Mouse (Mus musculus) Muller cell, postnatal 12 days (primary cell): ENCODE measurements around the gene Tarsl2.

ENCODE experiments used
- DNase-seq: peaks from one replicate; pipeline ENCODE4 v3.0.0-alpha.2; 2015; ENCODE audit errors: inconsistent ontology term

Tarsl2 gene

GRCm38 (mm10) chr7:65644643-65645351 lies at the start of gene Tarsl2:
Tarsl2 (plus strand) TSS chr7:65644898.
- peak; percentile 99 for DNase-seq

GRCm38 (mm10) chr7:65606124-65606523 lies 38.6 kb upstream of the Tarsl2 start:
- peak; percentile 12 for DNase-seq

GRCm38 (mm10) chr7:65607003-65607402 lies 37.7 kb upstream of the Tarsl2 start:
- no peak for DNase-seq

- DNase-seq = peak; percentile 97
Measured at GRCm38 (mm10) chr7:65610171-65610570, 34.5 kb upstream of the Tarsl2 start.

- peak; percentile 66 for DNase-seq
Measured at GRCm38 (mm10) chr7:65610673-65611072, 34.0 kb upstream of the Tarsl2 start.

- peak; percentile 39 for DNase-seq
Measured at GRCm38 (mm10) chr7:65611298-65611697, 33.4 kb upstream of the Tarsl2 start.

- DNase-seq = no peak
Measured at GRCm38 (mm10) chr7:65613723-65614122, 31.0 kb upstream of the Tarsl2 start.

GRCm38 (mm10) chr7:65618751-65619150 lies 25.9 kb upstream of the Tarsl2 start:
- no peak for DNase-seq

- no peak for DNase-seq
Measured at GRCm38 (mm10) chr7:65620746-65621145, 24.0 kb upstream of the Tarsl2 start.

GRCm38 (mm10) chr7:65623330-65623729 lies 21.4 kb upstream of the Tarsl2 start:
- DNase-seq = no peak

GRCm38 (mm10) chr7:65625528-65625927 lies 19.2 kb upstream of the Tarsl2 start:
- DNase-seq = no peak

- DNase-seq = no peak
Measured at GRCm38 (mm10) chr7:65629846-65630245, 14.9 kb upstream of the Tarsl2 start.

- DNase-seq = no peak
Measured at GRCm38 (mm10) chr7:65630661-65631060, 14.0 kb upstream of the Tarsl2 start.

GRCm38 (mm10) chr7:65635831-65636230 lies 8.9 kb upstream of the Tarsl2 start:
- no peak for DNase-seq

GRCm38 (mm10) chr7:65636356-65636880 lies 8.3 kb upstream of the Tarsl2 start:
- no peak for DNase-seq

GRCm38 (mm10) chr7:65638170-65638770 lies 6.4 kb upstream of the Tarsl2 start:
- peak; percentile 58 for DNase-seq

- DNase-seq = no peak
Measured at GRCm38 (mm10) chr7:65639821-65640382, 4.8 kb upstream of the Tarsl2 start.

GRCm38 (mm10) chr7:65640672-65641071 lies 4.0 kb upstream of the Tarsl2 start:
- DNase-seq = no peak

GRCm38 (mm10) chr7:65642371-65643304 lies 2.1 kb upstream of the Tarsl2 start:
- DNase-seq = no peak

GRCm38 (mm10) chr7:65643861-65644421 lies 757 bp upstream of the Tarsl2 start:
- no peak for DNase-seq

- no peak for DNase-seq
Measured at GRCm38 (mm10) chr7:65645996-65646395, 1.3 kb downstream of the Tarsl2 start.
